Mouse (Mus musculus) layer of hippocampus, adult 9-11 months (tissue): Measurements from ENCODE around the gene Hyal3.
A peak's percentile ranks its signal among the peaks of the same experiment; 100 is the strongest.

Experiments
- DNase-seq: peaks from one replicate; pipeline ENCODE4 v3.0.0; 2022

Hyal3 gene

DNA sequence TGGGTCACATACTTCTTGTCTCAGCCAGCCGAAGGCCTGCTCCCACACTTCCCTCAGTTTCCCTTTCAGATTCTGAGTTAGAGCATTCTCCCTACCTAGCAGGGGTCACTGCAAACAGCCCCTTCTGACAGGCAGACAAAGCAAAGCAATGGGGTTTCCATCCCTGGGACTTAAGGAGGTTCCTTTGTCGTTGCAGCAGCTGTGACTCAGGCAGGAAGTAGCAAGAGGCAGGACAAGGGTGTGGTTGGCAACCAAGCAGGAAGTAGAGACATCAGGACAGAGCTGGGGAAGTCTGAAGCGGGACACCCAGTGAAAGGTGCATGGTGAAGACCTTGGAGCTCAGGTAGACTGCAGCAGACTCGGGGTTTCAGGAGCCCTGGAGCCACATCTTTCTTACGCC is 43.9 kb downstream of the Hyal3 start:
- no peak for DNase-seq

GRCm38 (mm10) chr9:107624951-107625350 is 44.3 kb downstream of the Hyal3 start:
- no peak for DNase-seq

DNA sequence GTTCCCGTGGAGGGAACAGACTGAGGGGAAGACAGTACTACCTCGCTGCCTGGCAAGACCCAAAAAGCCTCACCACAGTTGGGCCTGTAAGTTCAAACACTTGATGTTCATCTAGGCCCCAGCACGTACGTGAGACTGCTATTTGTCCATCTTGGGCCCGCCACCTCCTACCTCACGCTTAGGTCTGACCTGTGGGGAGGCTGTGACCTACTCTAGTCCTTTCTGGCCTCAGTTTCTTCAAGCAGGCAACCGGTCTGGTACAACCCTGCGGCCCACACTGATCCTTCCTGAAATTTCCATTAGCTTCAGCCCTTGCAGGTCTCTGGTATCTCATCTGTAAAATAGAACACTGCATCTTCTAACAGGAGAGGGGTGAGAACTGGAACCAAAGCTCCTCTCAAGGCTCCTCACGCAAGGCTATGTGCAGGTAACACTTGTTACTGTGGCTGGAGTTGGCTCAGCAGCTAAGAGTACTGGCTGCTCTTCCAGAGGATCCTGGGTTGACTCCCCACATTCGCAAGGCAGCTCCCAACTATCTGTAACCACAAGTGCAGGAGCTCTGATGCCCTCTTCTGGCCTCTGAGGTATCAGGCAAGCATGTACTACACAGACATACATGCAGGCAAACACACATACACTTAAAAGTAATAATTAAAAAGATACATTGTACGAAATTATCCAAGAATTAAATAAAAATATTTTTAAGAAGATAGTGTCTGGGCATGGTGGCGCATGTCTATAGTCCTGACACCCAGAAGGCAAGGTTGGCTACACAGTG is 44.9 kb downstream of the Hyal3 start:
- no peak for DNase-seq

DNA sequence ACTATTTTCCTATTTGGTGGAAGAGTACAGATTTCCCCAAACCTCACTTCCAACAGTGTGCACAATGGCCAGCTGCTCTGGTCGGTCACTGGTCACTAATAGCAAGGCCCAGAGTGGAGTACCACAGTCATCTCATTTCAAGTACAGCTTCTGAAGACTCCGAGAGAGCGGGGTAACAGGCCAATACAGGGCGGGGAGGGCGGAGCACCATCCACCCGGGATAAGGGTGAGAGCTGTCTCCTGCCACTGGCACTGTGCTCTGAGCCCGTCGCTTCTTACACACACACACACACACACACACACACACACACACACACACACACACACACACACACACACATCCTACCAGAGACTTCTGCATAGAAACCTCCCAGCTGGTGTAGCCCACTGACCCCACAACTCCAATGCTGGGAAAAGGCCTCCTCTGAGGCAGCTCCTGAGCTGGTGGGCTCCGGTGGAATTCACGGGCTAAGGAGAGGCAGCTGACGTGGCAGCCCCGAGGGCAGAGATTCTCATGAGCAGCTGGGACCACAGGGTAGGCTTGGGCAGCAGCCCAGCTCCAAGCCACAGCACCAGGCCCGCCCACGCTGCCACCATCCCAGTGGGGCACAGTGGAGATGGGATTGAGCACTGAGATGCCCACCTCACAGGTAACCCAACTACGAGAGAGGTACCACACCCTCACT is 45.7 kb downstream of the Hyal3 start:
- DNase-seq: no peak

GRCm38 (mm10) chr9:107626844-107627277 is 46.2 kb downstream of the Hyal3 start:
- peak; percentile 82 for DNase-seq

DNA sequence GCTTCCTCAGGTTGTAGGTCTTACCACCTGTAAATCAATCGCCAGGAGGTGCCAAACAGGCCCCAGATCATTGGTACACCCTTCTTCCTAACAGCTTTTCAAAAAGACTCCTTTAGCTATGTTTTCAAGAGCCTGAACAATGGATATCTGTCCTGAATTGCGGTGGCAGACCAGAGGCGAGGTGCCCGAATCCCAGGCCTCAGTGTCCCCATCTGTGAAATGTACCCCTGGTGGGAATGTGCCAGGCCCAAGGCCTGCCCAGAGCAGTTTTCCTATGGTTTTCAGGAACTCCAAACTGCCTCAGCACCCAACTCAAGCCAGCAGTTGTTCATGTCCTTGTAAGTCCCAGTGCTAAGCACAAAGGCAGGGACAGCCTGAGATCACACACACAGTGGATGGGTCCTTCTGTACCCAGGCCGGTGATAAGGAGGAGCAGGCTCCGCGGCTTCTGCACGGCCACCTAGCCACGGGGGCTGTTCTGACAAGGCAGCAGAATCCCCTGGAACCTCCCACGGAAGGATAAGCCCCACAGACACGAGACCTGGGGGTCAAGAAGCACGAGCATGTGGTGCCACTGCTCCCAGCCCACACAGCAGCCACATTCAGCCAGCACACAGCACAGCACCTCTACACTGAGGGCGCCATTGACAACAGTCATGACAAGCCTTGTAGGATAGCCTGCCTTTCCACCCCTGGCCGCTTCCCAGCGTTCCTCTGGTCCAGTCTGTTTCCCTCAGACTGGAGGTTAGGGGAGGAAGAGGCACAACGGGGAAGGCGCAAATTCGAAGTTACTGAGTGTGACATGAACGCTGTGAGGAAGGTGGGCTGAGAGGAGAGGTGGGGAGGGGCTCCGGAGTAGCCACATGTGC is 47.0 kb downstream of the Hyal3 start:
- DNase-seq: no peak

DNA sequence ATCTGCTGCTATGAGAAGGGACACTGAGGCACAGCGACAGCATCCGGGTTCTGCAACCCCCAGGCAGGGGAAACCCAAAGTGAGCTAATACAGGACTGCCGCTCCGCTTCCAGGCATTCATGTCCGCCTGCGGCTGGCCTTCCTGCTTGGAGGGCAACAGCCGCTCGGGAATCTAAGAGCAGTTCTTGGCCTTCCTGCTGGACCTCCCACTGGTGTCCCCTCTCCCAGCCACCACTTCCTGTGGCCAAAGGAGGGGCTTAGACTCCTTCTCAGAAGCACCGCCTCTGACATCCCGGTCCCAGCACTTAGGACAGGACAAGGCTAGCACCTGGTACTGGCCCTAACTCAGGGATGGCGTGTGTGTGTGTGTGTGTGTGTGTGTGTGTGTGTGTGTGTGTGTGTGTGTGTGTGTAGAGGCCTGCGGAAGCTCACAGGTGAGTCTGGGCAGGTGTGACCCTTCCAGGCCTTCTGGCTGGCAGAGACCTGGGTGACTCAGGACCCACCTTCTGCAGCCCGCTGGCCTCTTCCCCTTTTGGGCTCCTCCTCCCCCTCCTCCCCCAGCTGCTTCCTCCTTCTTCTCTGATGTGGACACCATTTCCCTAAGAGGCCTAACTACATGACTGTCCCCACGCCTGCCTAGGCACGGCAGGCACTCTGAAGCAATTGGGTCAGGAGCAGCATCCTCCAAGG is 48.2 kb downstream of the Hyal3 start:
- DNase-seq: peak; percentile 69

DNA sequence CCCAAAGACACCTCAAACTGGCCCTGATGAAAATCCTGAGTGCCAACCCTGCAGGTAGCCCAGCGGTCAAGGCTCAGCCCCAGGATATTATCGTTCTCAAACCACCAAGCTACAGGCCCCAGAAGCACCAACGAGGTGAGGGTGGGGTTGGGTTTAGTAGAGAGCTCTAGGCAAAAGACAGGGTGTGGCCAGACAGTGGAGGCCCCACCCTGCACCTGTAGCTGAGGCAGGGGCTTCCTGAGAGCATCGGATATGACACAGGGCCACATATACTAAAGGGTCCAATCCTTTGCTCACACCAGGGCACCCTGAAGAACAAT is 48.8 kb downstream of the Hyal3 start:
- DNase-seq: no peak

DNA sequence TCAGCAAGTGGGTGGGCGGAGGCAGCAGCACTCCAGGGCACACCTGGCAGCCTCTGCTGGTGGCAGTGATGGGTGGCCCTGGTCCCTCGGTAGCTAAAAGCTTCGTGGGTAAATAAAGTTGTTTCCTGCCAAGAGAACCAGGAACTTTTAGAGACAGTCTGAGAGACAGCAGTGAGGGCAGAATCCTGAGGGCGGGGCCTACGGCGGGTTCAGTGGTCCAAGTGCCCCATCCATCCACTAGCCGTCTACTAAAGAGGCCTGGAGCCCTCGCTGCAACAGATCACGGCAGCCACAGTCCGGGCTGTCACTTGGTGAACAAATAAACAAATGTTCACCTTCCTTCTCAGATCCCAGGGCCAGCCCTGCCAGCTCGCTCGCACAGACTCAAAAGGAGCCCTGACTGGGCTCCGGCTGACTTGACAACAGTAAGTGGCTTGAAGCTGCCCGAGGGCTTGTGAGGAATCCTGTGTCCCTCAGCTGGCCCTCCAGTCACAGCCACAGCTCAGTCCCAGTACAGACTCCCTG is 49.3 kb downstream of the Hyal3 start:
- DNase-seq: no peak

DNA sequence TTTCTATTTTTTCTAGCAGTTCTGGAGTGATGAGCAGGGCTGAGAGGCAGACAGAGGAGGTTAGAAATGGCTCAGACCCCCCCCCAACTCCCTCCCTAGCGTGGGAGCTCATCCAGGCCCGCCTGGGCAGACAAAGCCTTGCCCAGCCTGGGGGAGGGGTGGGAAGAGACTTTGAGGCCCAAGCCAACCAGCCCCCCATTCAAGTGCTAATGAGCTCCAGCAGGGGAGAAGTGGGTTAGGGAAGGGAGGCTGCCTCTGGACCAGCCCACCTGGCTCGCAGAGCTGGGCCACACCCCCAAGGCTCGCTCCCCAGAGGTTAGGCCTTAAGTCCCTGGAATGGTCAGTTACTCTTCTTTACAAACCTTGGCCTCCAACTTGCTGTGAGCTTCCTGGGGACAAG is 50.0 kb downstream of the Hyal3 start:
- peak; percentile 54 for DNase-seq

GRCm38 (mm10) chr9:107631311-107631826 is 50.8 kb downstream of the Hyal3 start:
- DNase-seq: no peak

DNA sequence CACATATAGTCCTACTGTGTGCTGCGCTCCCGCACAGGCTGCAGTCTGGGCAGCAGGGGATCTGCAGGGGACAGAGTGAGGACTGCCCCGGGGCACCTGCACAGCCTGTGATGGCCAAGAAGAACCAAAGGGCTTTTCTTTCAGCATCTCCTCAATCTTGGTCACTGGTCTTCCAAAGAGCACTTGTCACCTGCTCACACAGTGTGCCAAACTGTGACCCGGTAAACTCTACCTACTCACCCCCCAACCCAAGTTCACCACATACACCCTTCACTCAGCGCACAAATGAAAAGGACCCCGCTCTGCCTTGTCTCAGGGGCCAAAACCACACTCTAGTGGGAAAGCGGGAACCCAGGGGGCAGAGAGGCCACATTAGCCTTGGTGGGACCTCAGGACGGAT is 51.2 kb downstream of the Hyal3 start:
- DNase-seq: no peak

DNA sequence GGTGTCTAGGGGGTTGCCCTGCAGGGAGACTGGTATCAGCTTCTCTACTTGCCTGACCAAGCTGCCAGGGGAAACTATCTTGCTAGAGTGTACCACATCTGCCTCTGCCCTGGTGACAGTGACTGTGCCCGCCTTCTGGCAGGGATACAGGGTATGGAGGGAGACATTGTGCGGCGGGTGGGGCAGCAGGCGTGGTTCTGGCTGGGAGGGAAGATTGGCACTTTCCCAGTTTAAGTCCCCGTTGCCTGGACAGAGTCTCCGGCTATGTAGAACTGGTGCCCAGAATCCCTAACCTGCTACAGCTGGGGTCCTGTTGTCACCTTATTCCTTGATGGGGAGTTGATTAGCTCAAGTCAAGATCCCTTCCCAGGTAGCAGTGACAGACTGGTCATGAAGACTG is 51.9 kb downstream of the Hyal3 start:
- peak; percentile 55 for DNase-seq

GRCm38 (mm10) chr9:107633091-107633660 is 52.6 kb downstream of the Hyal3 start:
- peak; percentile 86 for DNase-seq

- peak; percentile 47 for DNase-seq
These were observed 53.2 kb downstream of the Hyal3 start for GRCm38 (mm10) chr9:107633661-107634405.

DNA sequence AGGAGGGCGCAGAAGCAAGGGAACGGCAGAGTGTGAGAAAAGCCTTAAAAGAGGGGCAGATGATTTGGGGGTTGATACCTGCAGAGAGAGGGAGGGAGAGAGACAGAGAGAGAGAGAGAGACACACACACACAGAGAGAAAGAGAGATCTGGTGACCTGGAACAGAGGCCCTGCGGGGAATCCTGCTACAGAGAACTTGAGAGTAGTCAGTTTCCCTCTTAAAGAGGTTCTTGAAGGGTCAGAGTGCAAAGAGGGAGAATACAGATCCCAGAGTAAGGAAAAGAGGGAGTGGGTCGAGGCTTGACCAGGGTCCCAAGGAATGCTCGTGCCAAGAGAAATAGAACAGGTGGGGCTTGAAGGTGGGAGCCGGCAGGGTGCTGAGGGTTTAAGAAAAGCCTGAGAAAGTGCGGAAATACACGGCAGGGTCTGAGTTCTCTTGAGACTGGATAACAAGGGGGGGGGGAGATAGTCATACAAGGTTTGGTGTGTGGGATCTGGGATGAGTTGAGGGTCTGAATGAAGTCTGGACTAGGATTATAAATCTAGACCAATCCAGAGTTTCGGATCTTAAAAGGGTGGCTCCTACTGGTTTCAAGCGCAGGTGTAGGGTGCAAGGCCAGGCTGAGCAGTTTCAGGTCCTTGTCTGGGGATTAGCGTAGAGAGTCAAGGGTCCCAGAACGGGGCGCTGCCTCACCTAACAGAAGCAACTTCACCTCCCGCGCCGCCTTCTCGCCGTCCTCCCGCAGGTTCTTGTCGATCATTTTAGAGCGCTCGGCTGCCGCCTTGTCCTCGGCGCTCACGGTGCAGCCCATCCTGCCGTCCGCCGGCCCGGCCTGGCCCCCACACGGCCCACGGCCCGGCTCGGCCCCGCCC is 54.0 kb downstream of the Hyal3 start:
- no peak for DNase-seq

DNA sequence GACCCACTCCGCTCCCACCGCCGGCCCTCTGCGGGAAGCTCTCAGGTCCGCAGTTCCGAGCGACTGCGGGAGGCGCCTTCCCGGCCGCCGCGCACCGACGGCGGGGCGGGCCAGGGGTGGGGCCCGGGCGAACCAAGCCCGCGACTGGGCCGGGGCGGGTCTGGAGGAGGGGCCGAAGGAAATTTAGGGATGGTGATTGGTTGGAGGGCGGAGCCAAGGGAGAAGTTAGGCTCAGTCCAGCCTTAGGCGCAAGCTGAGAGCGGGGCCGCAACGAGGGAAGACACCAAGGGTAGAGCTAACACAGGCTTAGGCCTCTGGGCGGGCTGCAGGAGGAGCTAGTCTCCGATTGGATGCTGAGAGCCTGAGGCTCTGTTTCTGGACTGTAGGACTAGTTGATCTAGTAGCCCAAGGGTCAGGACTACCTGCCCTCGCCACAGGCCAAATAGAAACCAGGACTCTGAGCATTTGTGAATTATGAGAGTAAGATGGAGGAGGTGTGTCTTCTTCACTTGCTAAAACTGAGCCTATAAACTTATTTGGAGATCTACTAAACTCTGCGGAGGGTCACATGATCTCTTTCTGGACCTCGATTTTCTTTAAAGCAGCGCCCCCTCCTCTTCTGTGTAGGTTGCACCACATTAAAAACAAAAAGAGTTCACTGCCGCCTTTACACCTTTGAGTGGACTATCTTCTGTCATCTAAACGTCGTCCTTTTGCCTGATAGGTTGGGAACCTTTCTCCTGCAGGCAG is 54.8 kb downstream of the Hyal3 start, which contains the start of gene Gnai2:
TSS of gene Gnai2 (minus strand) at position 89 of the 750 bp plus-strand sequence.
- DNase-seq: peak; percentile 96
